Mouse (Mus musculus) MEL (cell line): ENCODE measurements at regions not wholly inside any gene's neighbourhood (a gene's known extent, or its start where the extent isn't known, plus 50 kb on each side); places are given as distances from the start of the nearest gene placed in this dataset.

Source experiments
- DNase-seq: peaks from one replicate; pipeline ENCODE4 v3.0.0; 2011; ENCODE audit warnings: low read depth, low spot score
- H3K27ac ChIP-seq: 2 replicates; pipeline ENCODE4 v1.5.1; 2012; ENCODE audit warnings: low read depth, mild to moderate bottlenecking, control low read depth, low read length, moderate library complexity; ENCODE audit not compliant: control insufficient read depth
- H3K27me3 ChIP-seq, 2 experiments: fragments of 150-350 bp in 1 of 2; sonication (generic) in 1 of 2; 2 replicates each; pipeline ENCODE4 v1.6.1; 2012; ENCODE audit warnings: low read length in 2 of 2, mild to moderate bottlenecking in 2 of 2, improper control_type of control experiment in 1 of 2, moderate library complexity in 1 of 2; ENCODE audit not compliant: insufficient read depth in 2 of 2, control insufficient read depth in 1 of 2
- H3K36me3 ChIP-seq, 2 experiments: 2 replicates each; pipeline ENCODE4 v1.6.1; 2012 to 2014; ENCODE audit warnings: low read length in 2 of 2, improper control_type of control experiment in 1 of 2, inconsistent platforms in 1 of 2, mild to moderate bottlenecking in 1 of 2; ENCODE audit not compliant: insufficient read depth in 2 of 2, control insufficient read depth in 1 of 2
- H3K4me1 ChIP-seq, 2 experiments: fragments of 150-350 bp in 1 of 2; sonication (generic) in 1 of 2; 2 replicates each; pipeline ENCODE4 v1.6.1; 2012; ENCODE audit warnings: low read length in 2 of 2, improper control_type of control experiment in 1 of 2, mild to moderate bottlenecking in 1 of 2; ENCODE audit not compliant: insufficient read depth in 2 of 2, control insufficient read depth in 1 of 2
- H3K4me3 ChIP-seq, 2 experiments: fragments of 150-350 bp in 1 of 2; sonication (generic) in 1 of 2; 2 replicates each; pipeline ENCODE4 v1.5.1; 2012; ENCODE audit warnings: low read depth in 2 of 2, low read length in 2 of 2, mild to moderate bottlenecking in 2 of 2, moderate library complexity in 2 of 2, control low read depth in 1 of 2, improper control_type of control experiment in 1 of 2; ENCODE audit not compliant: control insufficient read depth in 1 of 2, insufficient read depth in 1 of 2
- H3K79me2 ChIP-seq: 2 replicates; pipeline ENCODE4 v1.6.1; 2012; ENCODE audit warnings: mild to moderate bottlenecking, low read length, moderate library complexity; ENCODE audit not compliant: control insufficient read depth, poor library complexity, insufficient read depth
- H3K9ac ChIP-seq: 2 replicates; pipeline ENCODE4 v1.6.1; 2012; ENCODE audit warnings: low read depth, mild to moderate bottlenecking, control low read depth, low read length, moderate library complexity; ENCODE audit not compliant: control insufficient read depth, poor library complexity, severe bottlenecking
- H3K9me3 ChIP-seq: fragments of 150-350 bp; sonication (generic); replicated peaks from 2 replicates; pipeline ENCODE4 v1.6.1; 2012; ENCODE audit warnings: mild to moderate bottlenecking, low read length, improper control_type of control experiment, moderate library complexity; ENCODE audit not compliant: insufficient read depth
- E2F4 ChIP-seq: IDR thresholded peaks from 2 replicates; pipeline ENCODE4 v1.6.1; 2011; ENCODE audit warnings: low read depth, low read length, improper control_type of control experiment, borderline replicate concordance
- EP300 ChIP-seq, 2 experiments: IDR thresholded peaks; 2 replicates each; pipeline ENCODE4 v1.6.1; 2011; ENCODE audit warnings: improper control_type of control experiment in 2 of 2, low read length in 2 of 2, low read depth in 1 of 2, mild to moderate bottlenecking in 1 of 2
- ETS1 ChIP-seq: IDR thresholded peaks from 2 replicates; pipeline ENCODE4 v1.6.1; 2012; ENCODE audit warnings: low read depth, mild to moderate bottlenecking, inconsistent platforms, low read length, improper control_type of control experiment, moderate library complexity
- NELFE ChIP-seq: IDR thresholded peaks from 2 replicates; pipeline ENCODE4 v1.6.1; 2011; ENCODE audit warnings: low read depth, low read length, improper control_type of control experiment
- POLR2AphosphoS2 ChIP-seq: IDR thresholded peaks from 2 replicates; pipeline ENCODE4 v1.6.1; 2011; ENCODE audit warnings: low read length, improper control_type of control experiment
- POLR2AphosphoS5 ChIP-seq: IDR thresholded peaks from 2 replicates; pipeline ENCODE4 v1.6.1; 2012; ENCODE audit warnings: low read depth, borderline replicate concordance, mild to moderate bottlenecking, inconsistent platforms, low read length, moderate library complexity, mixed read lengths
- TBP ChIP-seq: IDR thresholded peaks from 2 replicates; pipeline ENCODE4 v1.8.0; 2011; ENCODE audit warnings: low read depth, low read length, improper control_type of control experiment
- ZMIZ1 ChIP-seq: IDR thresholded peaks from 2 replicates; pipeline ENCODE4 v1.6.1; 2012; ENCODE audit warnings: low read depth, mild to moderate bottlenecking, inconsistent platforms, low read length, improper control_type of control experiment, moderate library complexity
- ZNF384 ChIP-seq: IDR thresholded peaks from 2 replicates; pipeline ENCODE4 v1.6.1; 2012; ENCODE audit warnings: low read depth, mild to moderate bottlenecking, inconsistent platforms, low read length, improper control_type of control experiment

- Histone ChIP-seq H3K4me1 (no peaks in the 10 kb centered on the region), H3K79me2 (no peaks in the 10 kb centered on the region), H3K9ac (no peak overlapping the region), H3K36me3 (no peaks in the 10 kb centered on the region), H3K27ac (no peak overlapping the region), H3K27me3 (no peaks in the 10 kb centered on the region), H3K4me3 (no peak overlapping the region), H3K9me3 (no peaks in the 10 kb centered on the region)
- DNase-seq = no peak
- no peak for TF ChIP-seq NELFE
- no peak for TF ChIP-seq POLR2AphosphoS2
- no peak for TF ChIP-seq POLR2AphosphoS5
Measured at GRCm38 (mm10) chr7:36851275-36851889, 153.5 kb downstream of the Tshz3 start.

- Histone ChIP-seq H3K27ac (no peak overlapping the region), H3K36me3 (no peaks in the 10 kb centered on the region), H3K4me3 (no peak overlapping the region), H3K27me3 (no peaks in the 10 kb centered on the region), H3K9me3 (no peaks in the 10 kb centered on the region), H3K9ac (no peak overlapping the region), H3K79me2 (no peaks in the 10 kb centered on the region), H3K4me1 (no peaks in the 10 kb centered on the region)
- TF ChIP-seq EP300 (IDR thresholded peaks at IDR 0.05; ENCODE audit: low read depth in 1 of 2, low read length in 2 of 2) (no peak), ZMIZ1 (no peak), ETS1 (no peak), NELFE (no peak), E2F4 (no peak), TBP (no peak)
- no peak for DNase-seq
Measured at GRCm38 (mm10) chr7:36854308-36854707, 156.4 kb downstream of the Tshz3 start.

GRCm38 (mm10) chr7:36859428-36859827, 161.5 kb downstream of the Tshz3 start:
- no peaks in the 10 kb centered on the region for H3K4me1 ChIP-seq
- no peaks in the 10 kb centered on the region for H3K79me2 ChIP-seq
- H3K27me3 ChIP-seq = no peaks in the 10 kb centered on the region
- H3K9ac ChIP-seq = no peak overlapping the region
- DNase-seq = no peak
- TF ChIP-seq E2F4 = no peak
- TF ChIP-seq ZNF384 = no peak
- no peak for TF ChIP-seq ETS1
- no peaks in the 10 kb centered on the region for H3K9me3 ChIP-seq
- H3K4me3 ChIP-seq = no peak overlapping the region
- no peaks in the 10 kb centered on the region for H3K36me3 ChIP-seq
- no peak overlapping the region for H3K27ac ChIP-seq
